Mouse (Mus musculus) left cerebral cortex, postnatal 14 days (tissue): Measurements from ENCODE around the gene Zbtb5. TPM values are rescaled to one million over a fixed set of nuclear protein-coding genes. Genes with fewer than 3 reads are reported as not detected.

ENCODE experiments used
- total RNA-seq, 2 experiments: library from RNA; stranded (reverse); gene quantifications; 2 replicates each; pipeline ENCODE4 v1.2.3; 2021

Gene Zbtb5
- total RNA-seq, 2 experiments from 2014 or later: 10.9 to 12.3 TPM

Other genes starting within 250 kb of the Zbtb5 start
- 10 to 100 TPM; 13.7 to 17.2 TPM for gene Grhpr, start 31.0 kb downstream of the Zbtb5 start, total RNA-seq
- 10 to 100 TPM; 16.1 to 17.5 TPM for gene Polr1e, start 6.2 kb upstream of the Zbtb5 start, total RNA-seq
- gene Fbxo10, start 72.2 kb upstream of the Zbtb5 start, total RNA-seq: 10 to 100 TPM; 35.5 to 38.4 TPM
- 10 to 100 TPM; 68.3 to 76.1 TPM for gene Tomm5, start 95.7 kb upstream of the Zbtb5 start, total RNA-seq
- gene Frmpd1, start 172.5 kb upstream of the Zbtb5 start, total RNA-seq: 10 to 100 TPM; 12.7 to 16.1 TPM